Comparison of ENCODE assay signal across 16 mouse cellular contexts in genomic region chr1:180162986-180163385, GRCm38 (mm10).
"Had no signal": no experiment of that assay in that cellular context is flagged by ENCODE, and none has a peak within 500 bp of the region (broad histone marks: within the 10 kb centered on the region; RNA-seq: fewer than 3 reads in every experiment).

No protein-coding gene starts in this region.

- H3K27me3 ChIP-seq: liver, embryonic 15.5 days; lung, embryonic 15.5 days; midbrain, embryonic 13.5 days; neural tube, embryonic 12.5 days; stomach, embryonic 15.5 days had no signal

- H3K27ac ChIP-seq: liver, embryonic 15.5 days; lung, embryonic 15.5 days; midbrain, embryonic 13.5 days; neural tube, embryonic 12.5 days; stomach, embryonic 15.5 days; stomach, postnatal 0 days had no signal

- ATAC-seq: liver, postnatal 0 days; lung, postnatal 0 days; midbrain, embryonic 13.5 days; midbrain, embryonic 16.5 days had no signal

- H3K4me3 ChIP-seq: liver, embryonic 15.5 days; lung, embryonic 15.5 days; midbrain, embryonic 13.5 days; neural tube, embryonic 12.5 days; stomach, embryonic 15.5 days had no signal

- H3K9ac ChIP-seq: liver, embryonic 15.5 days; liver, postnatal 0 days; lung, embryonic 15.5 days; midbrain, embryonic 13.5 days; neural tube, embryonic 12.5 days; stomach, embryonic 15.5 days had no signal

- DNase-seq: liver, postnatal 0 days; lung, adult 2 months; lung, postnatal 14 days; lung, postnatal 36 days; right cerebral cortex, postnatal 14 days; thymus, adult 2 months; thymus, postnatal 25 days; thymus, postnatal 4 days had no signal

- H3K4me2 ChIP-seq: liver, embryonic 15.5 days; lung, embryonic 15.5 days; midbrain, embryonic 13.5 days; neural tube, embryonic 12.5 days; stomach, embryonic 15.5 days had no signal

- H3K9me3 ChIP-seq: liver, embryonic 15.5 days; lung, embryonic 15.5 days; midbrain, embryonic 13.5 days; neural tube, embryonic 12.5 days; stomach, embryonic 15.5 days had no signal

- H3K4me1 ChIP-seq: liver, embryonic 15.5 days; lung, embryonic 15.5 days; midbrain, embryonic 13.5 days; neural tube, embryonic 12.5 days; stomach, embryonic 15.5 days had no signal
